Mouse (Mus musculus): ENCODE measurements around the gene Irf2bp1. TPM values are rescaled to one million over a fixed set of nuclear protein-coding genes. Genes with fewer than 3 reads are reported as not detected.

Gene Irf2bp1
- polyA plus RNA-seq, 1 experiment from 2014 or later: 32.5 TPM

GRCm38 (mm10) chr7:19012025-19012621 is 8.3 kb downstream of the Irf2bp1 start:
- ATAC-seq (ENCODE audit: insufficient number of reproducible peaks, low FRiP score, low TSS enrichment, low read depth): no peak
- Histone ChIP-seq H3K4me3 (ENCODE audit: low read depth, low read length) (peak overlapping the region; percentile 34), H3K36me3 (ENCODE audit: control insufficient read depth, insufficient read depth, low read length) (peaks cover 2% of the 10 kb centered on the region; the same call in 1 of the 2 replicates), H3K9ac (ENCODE audit: low read length) (peak overlapping the region; percentile 73), H3K4me2 (ENCODE audit: low read depth, severe bottlenecking) (peak overlapping the region; percentile 77), H3K27me3 (ENCODE audit: control insufficient read depth, insufficient read depth, low read length) (no peaks in the 10 kb centered on the region), H3K9me3 (ENCODE audit: control insufficient read depth, low read length) (no peaks in the 10 kb centered on the region), H3K4me1 (ENCODE audit: control insufficient read depth, insufficient read depth, low read length) (peaks cover 8% of the 10 kb centered on the region), H3K27ac (replicated peaks; ENCODE audit: low read depth, low read length) (peak overlapping the region; percentile 52; the same call in 1 of the 2 replicates)
- peak; percentile 50 for DNase-seq (ENCODE audit: low spot score)
- 1% methylated on average over 30 of the region's 31 CpGs for WGBS

- H3K27me3 ChIP-seq (ENCODE audit: control insufficient read depth, insufficient read depth, low read length): no peaks in the 10 kb centered on the region
- 55% methylated on average over 2 of the region's 2 CpGs for WGBS
- H3K4me2 ChIP-seq (ENCODE audit: low read depth, severe bottlenecking): peak overlapping the region; percentile 77; the same call in 1 of the 2 replicates
- no peak overlapping the region for H3K9ac ChIP-seq (ENCODE audit: low read length)
- peaks cover 7% of the 10 kb centered on the region; the same call in 1 of the 2 replicates for H3K4me1 ChIP-seq (ENCODE audit: control insufficient read depth, insufficient read depth, low read length)
- ATAC-seq (ENCODE audit: insufficient number of reproducible peaks, low FRiP score, low TSS enrichment, low read depth): no peak
- no peaks in the 10 kb centered on the region; the same call in 1 of the 2 replicates for H3K36me3 ChIP-seq (ENCODE audit: control insufficient read depth, insufficient read depth, low read length)
- no peak overlapping the region for H3K4me3 ChIP-seq (ENCODE audit: low read depth, low read length)
- no peak overlapping the region for H3K27ac ChIP-seq (replicated peaks; ENCODE audit: low read depth, low read length)
- H3K9me3 ChIP-seq (ENCODE audit: control insufficient read depth, low read length): no peaks in the 10 kb centered on the region
- no peak for DNase-seq (ENCODE audit: low spot score)
These were observed 9.0 kb downstream of the Irf2bp1 start for GRCm38 (mm10) chr7:19012882-19013281.

GRCm38 (mm10) chr7:19014452-19014851 is 10.6 kb downstream of the Irf2bp1 start:
- ATAC-seq (ENCODE audit: insufficient number of reproducible peaks, low FRiP score, low TSS enrichment, low read depth) (no peak), DNase-seq (ENCODE audit: low spot score) (no peak)
- Histone ChIP-seq H3K9me3 (ENCODE audit: control insufficient read depth, low read length) (no peaks in the 10 kb centered on the region), H3K4me1 (ENCODE audit: control insufficient read depth, insufficient read depth, low read length) (peaks cover 7% of the 10 kb centered on the region; the same call in 1 of the 2 replicates), H3K4me3 (ENCODE audit: low read depth, low read length) (no peak overlapping the region), H3K36me3 (ENCODE audit: control insufficient read depth, insufficient read depth, low read length) (no peaks in the 10 kb centered on the region), H3K4me2 (ENCODE audit: low read depth, severe bottlenecking) (no peak overlapping the region), H3K27ac (replicated peaks; ENCODE audit: low read depth, low read length) (no peak overlapping the region), H3K9ac (ENCODE audit: low read length) (no peak overlapping the region), H3K27me3 (ENCODE audit: control insufficient read depth, insufficient read depth, low read length) (no peaks in the 10 kb centered on the region)
- 51% methylated on average over 15 of the region's 15 CpGs for WGBS

- Histone ChIP-seq H3K9me3 (ENCODE audit: control insufficient read depth, low read length) (no peaks in the 10 kb centered on the region), H3K27ac (replicated peaks; ENCODE audit: low read depth, low read length) (no peak overlapping the region), H3K9ac (ENCODE audit: low read length) (no peak overlapping the region), H3K4me1 (ENCODE audit: control insufficient read depth, insufficient read depth, low read length) (peaks cover 7% of the 10 kb centered on the region; the same call in 1 of the 2 replicates), H3K4me3 (ENCODE audit: low read depth, low read length) (no peak overlapping the region), H3K27me3 (ENCODE audit: control insufficient read depth, insufficient read depth, low read length) (peaks cover 7% of the 10 kb centered on the region), H3K36me3 (ENCODE audit: control insufficient read depth, insufficient read depth, low read length) (no peaks in the 10 kb centered on the region), H3K4me2 (ENCODE audit: low read depth, severe bottlenecking) (no peak overlapping the region)
- no peak for ATAC-seq (ENCODE audit: insufficient number of reproducible peaks, low FRiP score, low TSS enrichment, low read depth)
- 88% methylated on average over 4 of the region's 4 CpGs for WGBS
- DNase-seq (ENCODE audit: low spot score): no peak
These were observed 12.2 kb downstream of the Irf2bp1 start for GRCm38 (mm10) chr7:19016042-19016441.

- Histone ChIP-seq H3K36me3 (ENCODE audit: control insufficient read depth, insufficient read depth, low read length) (no peaks in the 10 kb centered on the region), H3K27me3 (ENCODE audit: control insufficient read depth, insufficient read depth, low read length) (peaks cover 24% of the 10 kb centered on the region), H3K9me3 (ENCODE audit: control insufficient read depth, low read length) (no peaks in the 10 kb centered on the region), H3K9ac (ENCODE audit: low read length) (no peak overlapping the region), H3K4me2 (ENCODE audit: low read depth, severe bottlenecking) (no peak overlapping the region), H3K4me1 (ENCODE audit: control insufficient read depth, insufficient read depth, low read length) (no peaks in the 10 kb centered on the region), H3K4me3 (ENCODE audit: low read depth, low read length) (no peak overlapping the region), H3K27ac (replicated peaks; ENCODE audit: low read depth, low read length) (no peak overlapping the region)
- 88% methylated on average over 7 of the region's 7 CpGs for WGBS
- no peak for ATAC-seq (ENCODE audit: insufficient number of reproducible peaks, low FRiP score, low TSS enrichment, low read depth)
- DNase-seq (ENCODE audit: low spot score): no peak
These were observed 14.1 kb downstream of the Irf2bp1 start for GRCm38 (mm10) chr7:19017909-19018308.

GRCm38 (mm10) chr7:19021048-19021447 is 17.2 kb downstream of the Irf2bp1 start:
- Histone ChIP-seq H3K4me2 (ENCODE audit: low read depth, severe bottlenecking) (no peak overlapping the region), H3K9ac (ENCODE audit: low read length) (no peak overlapping the region), H3K36me3 (ENCODE audit: control insufficient read depth, insufficient read depth, low read length) (no peaks in the 10 kb centered on the region), H3K27ac (replicated peaks; ENCODE audit: low read depth, low read length) (no peak overlapping the region), H3K9me3 (ENCODE audit: control insufficient read depth, low read length) (no peaks in the 10 kb centered on the region), H3K27me3 (ENCODE audit: control insufficient read depth, insufficient read depth, low read length) (peaks cover 32% of the 10 kb centered on the region), H3K4me1 (ENCODE audit: control insufficient read depth, insufficient read depth, low read length) (peaks cover 6% of the 10 kb centered on the region; the same call in 1 of the 2 replicates), H3K4me3 (ENCODE audit: low read depth, low read length) (no peak overlapping the region)
- DNase-seq (ENCODE audit: low spot score) (no peak), ATAC-seq (ENCODE audit: insufficient number of reproducible peaks, low FRiP score, low TSS enrichment, low read depth) (no peak)
- 18% methylated on average over 8 of the region's 8 CpGs for WGBS

- DNase-seq (ENCODE audit: low spot score) (no peak), ATAC-seq (ENCODE audit: insufficient number of reproducible peaks, low FRiP score, low TSS enrichment, low read depth) (no peak)
- WGBS: 52% methylated on average over 18 of the region's 18 CpGs
- Histone ChIP-seq H3K27me3 (ENCODE audit: control insufficient read depth, insufficient read depth, low read length) (peaks cover 32% of the 10 kb centered on the region), H3K36me3 (ENCODE audit: control insufficient read depth, insufficient read depth, low read length) (no peaks in the 10 kb centered on the region), H3K27ac (replicated peaks; ENCODE audit: low read depth, low read length) (no peak overlapping the region), H3K4me2 (ENCODE audit: low read depth, severe bottlenecking) (no peak overlapping the region), H3K9ac (ENCODE audit: low read length) (no peak overlapping the region), H3K4me3 (ENCODE audit: low read depth, low read length) (no peak overlapping the region), H3K4me1 (ENCODE audit: control insufficient read depth, insufficient read depth, low read length) (peaks cover 6% of the 10 kb centered on the region; the same call in 1 of the 2 replicates), H3K9me3 (ENCODE audit: control insufficient read depth, low read length) (no peaks in the 10 kb centered on the region)
These were observed 18.5 kb downstream of the Irf2bp1 start for GRCm38 (mm10) chr7:19022189-19022958.

- WGBS: 4% methylated on average over 21 of the region's 30 CpGs
- peaks cover 6% of the 10 kb centered on the region; the same call in 1 of the 2 replicates for H3K4me1 ChIP-seq (ENCODE audit: control insufficient read depth, insufficient read depth, low read length)
- H3K27me3 ChIP-seq (ENCODE audit: control insufficient read depth, insufficient read depth, low read length): peaks cover 32% of the 10 kb centered on the region
- peak; percentile 22; the same call in 1 of the 2 replicates for ATAC-seq (ENCODE audit: insufficient number of reproducible peaks, low FRiP score, low TSS enrichment, low read depth)
- H3K9me3 ChIP-seq (ENCODE audit: control insufficient read depth, low read length): no peaks in the 10 kb centered on the region
- peak within 1 kb of the TSS; percentile 82 for H3K4me2 ChIP-seq (ENCODE audit: low read depth, severe bottlenecking)
- H3K27ac ChIP-seq (replicated peaks; ENCODE audit: low read depth, low read length): 0 out of 2 replicates have a peak within 1 kb of the TSS, but pooled peaks have one; percentile 47
- peak; percentile 42 for DNase-seq (ENCODE audit: low spot score)
- peak within 1 kb of the TSS; percentile 85 for H3K4me3 ChIP-seq (ENCODE audit: low read depth, low read length)
- H3K9ac ChIP-seq (ENCODE audit: low read length): peak within 1 kb of the TSS; percentile 86
- H3K36me3 ChIP-seq (ENCODE audit: control insufficient read depth, insufficient read depth, low read length): no peaks in the 10 kb centered on the region
These were observed 19.5 kb downstream of the Irf2bp1 start, which contains the start of gene Foxa3 for GRCm38 (mm10) chr7:19023357-19023814. TSS of gene Foxa3 (minus strand) at chr7:19023538.

All from limb, embryonic 11.5 days (tissue).